Mouse (Mus musculus) embryonic facial prominence, embryonic 11.5 days (tissue): ENCODE data around the gene Cfap20. TPM values are rescaled to one million over a fixed set of nuclear protein-coding genes. Genes with fewer than 3 reads are reported as not detected.

Experiments used
- ATAC-seq: fragments of 200-750 bp; cut with Nextera tagmentation; replicated peaks from 2 replicates; pipeline ENCODE4 v1.8.0; 2017; ENCODE audit warnings: low read depth; ENCODE audit not compliant: insufficient number of reproducible peaks, low FRiP score, low TSS enrichment
- DNase-seq: peaks from one replicate; pipeline ENCODE4 v3.0.0-alpha.2; 2015; ENCODE audit warnings: low spot score
- H3K27ac ChIP-seq: fragments of 300-500 bp; sonication (generic); replicated peaks from 2 replicates; pipeline ENCODE4 v1.5.1; 2014; ENCODE audit warnings: mild to moderate bottlenecking, low read depth, low read length, control low read depth
- H3K27me3 ChIP-seq: fragments of 300-500 bp; sonication (generic); 2 replicates; pipeline ENCODE4 v1.6.1; 2014; ENCODE audit warnings: mild to moderate bottlenecking, low read length, moderate library complexity, mixed read lengths; ENCODE audit not compliant: control insufficient read depth, insufficient read depth
- H3K36me3 ChIP-seq: fragments of 300-500 bp; sonication (generic); replicated peaks from 2 replicates; pipeline ENCODE4 v1.6.1; 2014; ENCODE audit warnings: low read depth, mild to moderate bottlenecking, low read length, moderate library complexity, mixed read lengths; ENCODE audit not compliant: control insufficient read depth, insufficient read depth
- H3K4me1 ChIP-seq: fragments of 300-500 bp; sonication (generic); 2 replicates; pipeline ENCODE4 v1.6.1; 2014; ENCODE audit warnings: low read length, mixed read lengths; ENCODE audit not compliant: control insufficient read depth, insufficient read depth
- H3K4me2 ChIP-seq: fragments of 300-500 bp; sonication (generic); 2 replicates; pipeline ENCODE4 v1.6.1; 2014; ENCODE audit warnings: low read depth, mild to moderate bottlenecking, control low read depth, low read length, moderate library complexity
- H3K4me3 ChIP-seq: fragments of 300-500 bp; sonication (generic); 2 replicates; pipeline ENCODE4 v1.5.1; 2014; ENCODE audit warnings: low read depth, low read length, control low read depth
- H3K9ac ChIP-seq: fragments of 300-500 bp; sonication (generic); replicated peaks from 2 replicates; pipeline ENCODE4 v1.6.1; 2014; ENCODE audit warnings: mild to moderate bottlenecking, control low read depth, low read length
- H3K9me3 ChIP-seq: fragments of 300-500 bp; sonication (generic); replicated peaks from 2 replicates; pipeline ENCODE4 v1.6.1; 2016; ENCODE audit warnings: mild to moderate bottlenecking, low read length, inconsistent platforms, mixed read lengths; ENCODE audit not compliant: control insufficient read depth
- WGBS: fragments of 180-500 bp; shearing (Covaris S2); extraction: QIAGEN DNeasy Blood & Tissue Kit; methylation state at CpG from one replicate; pipeline ENCODE4 v1.1.7; 2014; 5-methylcytosine and 5-hydroxymethylcytosine counted together
- polyA plus RNA-seq: library from polyadenylated mRNA; unstranded; fragments of >200 nt; fragmentation: Nextera tagmentation; extraction: Ambion mirVana; gene quantifications from 2 replicates; pipeline ENCODE4 v1.2.1, GENCODE M21; 2014

Cfap20 gene
- polyA plus RNA-seq, 1 experiment from 2014 or later = 160 TPM

- Histone ChIP-seq H3K4me3 (no peak overlapping the region), H3K36me3 (no peaks in the 10 kb centered on the region), H3K9me3 (no peaks in the 10 kb centered on the region), H3K9ac (no peak overlapping the region), H3K27ac (no peak overlapping the region), H3K4me1 (no peaks in the 10 kb centered on the region), H3K27me3 (no peaks in the 10 kb centered on the region), H3K4me2 (no peak overlapping the region)
- no peak for DNase-seq
- no peak for ATAC-seq
- WGBS = 59% methylated on average over 5 of the region's 5 CpGs
Observed at GRCm38 (mm10) chr8:95441491-95442039, 6.9 kb upstream of the Cfap20 start.

DNA sequence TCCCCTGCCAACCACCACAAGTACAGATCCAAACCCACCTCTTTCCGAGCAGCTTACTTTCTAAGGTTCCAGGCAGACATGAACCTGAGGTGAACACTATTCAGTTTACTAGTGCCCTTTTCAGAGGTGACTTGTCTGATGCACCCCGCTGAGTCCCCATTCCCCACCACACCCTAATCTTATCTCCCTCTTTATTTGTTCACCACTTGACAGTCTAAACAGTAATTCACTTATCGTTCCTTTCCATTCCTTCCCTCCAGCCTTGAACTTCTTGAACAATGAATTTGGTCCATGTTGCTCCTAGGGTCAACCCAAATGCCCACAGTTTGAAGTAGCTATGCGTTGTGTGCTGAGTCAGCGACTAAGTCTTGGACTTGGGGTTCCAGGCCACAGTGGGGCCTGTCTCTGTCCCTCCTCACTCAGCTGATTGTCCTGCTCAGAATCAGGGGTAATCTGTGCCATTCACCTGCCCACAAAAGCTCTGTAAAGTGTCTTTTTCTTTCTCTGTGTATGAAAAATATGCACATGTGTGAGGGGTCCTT, 5.6 kb upstream of the Cfap20 start:
- Histone ChIP-seq H3K9ac (no peak overlapping the region), H3K4me3 (no peak overlapping the region), H3K27ac (no peak overlapping the region), H3K4me2 (no peak overlapping the region), H3K36me3 (no peaks in the 10 kb centered on the region), H3K9me3 (no peaks in the 10 kb centered on the region), H3K27me3 (no peaks in the 10 kb centered on the region), H3K4me1 (no peaks in the 10 kb centered on the region)
- ATAC-seq (no peak), DNase-seq (no peak)
- 88% methylated on average over 5 of the region's 5 CpGs for WGBS

DNA sequence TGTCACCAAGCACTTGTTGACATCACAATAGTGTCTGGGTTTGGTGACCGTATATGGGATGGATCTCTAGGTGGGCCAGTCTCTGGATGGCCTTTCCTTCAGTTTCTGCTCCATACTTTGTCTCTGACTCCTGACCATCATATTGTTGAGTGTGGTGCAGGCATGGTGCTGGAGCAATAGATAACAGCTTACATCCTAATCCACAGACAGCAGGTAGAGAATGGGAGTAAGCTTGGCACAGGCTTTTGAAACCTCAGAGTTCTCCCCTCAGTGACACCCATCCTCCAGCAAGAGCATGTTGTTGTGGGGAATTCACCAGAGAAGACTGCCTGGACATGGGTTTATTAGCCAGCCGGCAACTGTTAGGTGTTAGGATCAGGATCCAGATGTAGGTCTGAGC, 4.8 kb upstream of the Cfap20 start:
- ATAC-seq (no peak), DNase-seq (no peak)

GRCm38 (mm10) chr8:95437341-95437992, 2.8 kb upstream of the Cfap20 start:
- DNase-seq (no peak), ATAC-seq (no peak)
- 58% methylated on average over 5 of the region's 5 CpGs for WGBS
- Histone ChIP-seq H3K4me3 (no peak overlapping the region), H3K4me1 (no peaks in the 10 kb centered on the region; the same call in 1 of the 2 replicates), H3K36me3 (no peaks in the 10 kb centered on the region), H3K4me2 (no peak overlapping the region), H3K27me3 (no peaks in the 10 kb centered on the region), H3K9ac (no peak overlapping the region), H3K9me3 (no peaks in the 10 kb centered on the region), H3K27ac (no peak overlapping the region)

More for the DNA sequence above, 4.8 kb upstream of the Cfap20 start:
- H3K4me2 ChIP-seq = no peak overlapping the region
- H3K4me1 ChIP-seq = no peaks in the 10 kb centered on the region
- H3K36me3 ChIP-seq = no peaks in the 10 kb centered on the region
- no peaks in the 10 kb centered on the region for H3K9me3 ChIP-seq
- 89% methylated on average over 2 of the region's 2 CpGs for WGBS
- H3K9ac ChIP-seq = no peak overlapping the region
- H3K27me3 ChIP-seq = no peaks in the 10 kb centered on the region
- H3K4me3 ChIP-seq = no peak overlapping the region
- no peak overlapping the region for H3K27ac ChIP-seq

DNA sequence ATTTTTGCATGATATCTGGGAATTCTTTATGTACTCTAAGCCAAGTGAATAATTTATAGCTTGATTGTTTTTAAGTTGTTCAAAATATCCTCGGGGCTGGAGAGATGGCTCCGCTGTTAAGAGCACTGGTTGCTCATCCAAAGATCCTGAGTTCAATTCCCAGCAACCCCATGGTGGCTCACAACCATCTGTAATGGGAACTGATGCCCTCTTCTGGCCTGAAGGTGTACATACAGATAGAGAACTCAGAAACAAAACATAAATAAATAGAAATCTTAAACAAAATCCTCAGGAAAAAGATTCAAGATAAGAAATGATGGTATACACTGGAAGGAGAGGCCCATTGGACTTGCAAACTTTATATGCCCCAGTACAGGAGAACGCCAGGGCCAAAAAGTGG, 1.3 kb upstream of the Cfap20 start:
- no peaks in the 10 kb centered on the region for H3K9me3 ChIP-seq
- ATAC-seq (no peak), DNase-seq (no peak)
- H3K27me3 ChIP-seq = no peaks in the 10 kb centered on the region
- 84% methylated on average over 3 of the region's 3 CpGs for WGBS
- H3K4me1 ChIP-seq = no peaks in the 10 kb centered on the region; the same call in 1 of the 2 replicates
- no peak overlapping the region for H3K27ac ChIP-seq
- H3K9ac ChIP-seq = no peak overlapping the region
- H3K4me3 ChIP-seq = no peak overlapping the region
- H3K36me3 ChIP-seq = no peaks in the 10 kb centered on the region
- no peak overlapping the region for H3K4me2 ChIP-seq

GRCm38 (mm10) chr8:95435471-95435870, 802 bp upstream of the Cfap20 start:
- no peak overlapping the region; the same call in 1 of the 2 replicates for H3K4me3 ChIP-seq
- no peaks in the 10 kb centered on the region; the same call in 1 of the 2 replicates for H3K4me1 ChIP-seq
- H3K36me3 ChIP-seq = no peaks in the 10 kb centered on the region
- DNase-seq (no peak), ATAC-seq (no peak)
- 95% methylated on average over 9 of the region's 9 CpGs for WGBS
- no peaks in the 10 kb centered on the region for H3K27me3 ChIP-seq
- no peak overlapping the region for H3K27ac ChIP-seq
- H3K9me3 ChIP-seq = no peaks in the 10 kb centered on the region
- no peak overlapping the region for H3K9ac ChIP-seq
- H3K4me2 ChIP-seq = no peak overlapping the region

GRCm38 (mm10) chr8:95434233-95434632, 436 bp downstream of the Cfap20 start:
- ATAC-seq = no peak
- H3K4me2 ChIP-seq = peak overlapping the region; percentile 62
- H3K36me3 ChIP-seq = no peaks in the 10 kb centered on the region
- H3K9me3 ChIP-seq = no peaks in the 10 kb centered on the region
- peak overlapping the region; percentile 75 for H3K27ac ChIP-seq
- WGBS = 0% methylated on average over 25 of the region's 25 CpGs
- peak; percentile 67 for DNase-seq
- H3K4me3 ChIP-seq = peak overlapping the region; percentile 82
- H3K27me3 ChIP-seq = no peaks in the 10 kb centered on the region
- H3K9ac ChIP-seq = peak overlapping the region; percentile 89
- peaks cover 3% of the 10 kb centered on the region for H3K4me1 ChIP-seq

GRCm38 (mm10) chr8:95433124-95433523, 1.5 kb downstream of the Cfap20 start:
- Histone ChIP-seq H3K4me3 (peak overlapping the region; percentile 82), H3K9ac (peak overlapping the region; percentile 89), H3K9me3 (no peaks in the 10 kb centered on the region), H3K27me3 (no peaks in the 10 kb centered on the region), H3K27ac (no peak overlapping the region), H3K4me1 (peaks cover 3% of the 10 kb centered on the region), H3K4me2 (peak overlapping the region; percentile 62), H3K36me3 (no peaks in the 10 kb centered on the region)
- DNase-seq (no peak), ATAC-seq (no peak)
- WGBS = 78% methylated on average over 4 of the region's 4 CpGs
